Mouse (Mus musculus) fat pad, adult 2 months (tissue): ENCODE measurements around the gene Sp6.

Source experiments
- DNase-seq: peaks from one replicate; pipeline ENCODE4 v3.0.0-alpha.2; 2011; ENCODE audit warnings: low read depth, low spot score; ENCODE audit errors: extremely low read depth

Sp6 gene

DNA sequence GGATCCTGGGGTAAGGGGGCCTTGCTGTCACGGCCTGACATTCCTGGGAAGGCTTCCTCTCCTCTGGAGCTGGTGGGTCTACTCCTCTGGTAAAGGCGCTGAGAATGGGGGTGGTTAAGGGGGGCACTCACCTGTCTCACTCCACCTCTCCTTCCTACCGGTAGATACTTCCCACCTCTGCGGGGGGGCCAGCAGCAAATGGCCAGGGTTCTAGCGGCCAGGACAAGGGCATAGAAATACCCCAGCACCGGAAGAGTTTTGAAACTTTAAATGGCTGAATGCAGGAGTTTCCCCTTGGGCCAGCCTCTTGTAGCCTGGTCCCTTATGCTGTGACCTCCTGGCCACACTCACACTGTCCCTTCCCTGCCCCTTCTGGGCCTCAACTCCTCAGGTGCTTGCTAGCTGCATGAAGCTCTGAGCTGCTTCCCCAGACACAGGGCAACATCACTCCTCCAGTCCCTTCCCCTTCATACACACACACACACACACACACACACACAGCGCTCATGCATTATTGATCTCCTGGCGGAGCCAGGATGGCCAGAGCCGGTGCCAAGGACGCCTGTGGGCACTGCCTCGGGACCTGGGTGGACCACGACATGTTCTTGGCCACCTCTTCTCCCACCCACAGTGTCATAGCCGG lies 37.9 kb downstream of the Sp6 start:
- DNase-seq = no peak

GRCm38 (mm10) chr11:97052219-97052646 lies 39.0 kb downstream of the Sp6 start:
- no peak for DNase-seq

GRCm38 (mm10) chr11:97063274-97063920 lies 50.2 kb downstream of the Sp6 start:
- no peak for DNase-seq

GRCm38 (mm10) chr11:97063921-97064295 lies 50.7 kb downstream of the Sp6 start:
- no peak for DNase-seq

- DNase-seq = no peak
Measured at GRCm38 (mm10) chr11:97065538-97066295, 52.5 kb downstream of the Sp6 start.

GRCm38 (mm10) chr11:97066656-97067360 lies 53.6 kb downstream of the Sp6 start:
- no peak for DNase-seq

- DNase-seq = no peak
Measured at GRCm38 (mm10) chr11:97069333-97069732, 56.1 kb downstream of the Sp6 start.

- DNase-seq = no peak
Measured at GRCm38 (mm10) chr11:97069770-97070169, 56.6 kb downstream of the Sp6 start.

- no peak for DNase-seq
Measured at GRCm38 (mm10) chr11:97071129-97071528, 57.9 kb downstream of the Sp6 start.

DNA sequence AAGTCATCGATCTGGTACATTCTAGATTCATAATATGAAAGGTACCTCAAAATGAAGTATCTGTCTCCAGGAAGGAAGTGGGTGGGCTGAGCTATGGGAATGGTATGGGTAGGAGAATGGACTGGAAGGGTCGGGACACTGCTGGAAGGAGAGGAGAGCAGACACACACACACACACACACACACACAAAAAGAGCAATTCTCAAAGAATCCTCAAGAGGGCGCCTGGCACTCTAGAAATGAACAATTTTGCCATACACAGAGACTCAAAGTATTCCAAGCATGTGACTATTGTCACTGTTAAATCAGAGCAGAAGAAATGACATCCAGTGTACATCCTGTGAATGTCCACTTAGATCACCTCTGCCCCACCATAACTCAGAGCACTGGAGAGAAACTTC lies 59.3 kb downstream of the Sp6 start:
- no peak for DNase-seq

GRCm38 (mm10) chr11:97074235-97074634 lies 61.0 kb downstream of the Sp6 start:
- no peak for DNase-seq
